Mouse (Mus musculus) embryonic facial prominence, embryonic 15.5 days (tissue): ENCODE measurements at regions not wholly inside any gene's neighbourhood (a gene's known extent, or its start where the extent isn't known, plus 50 kb on each side); places are given as distances from the start of the nearest gene placed in this dataset.

Source experiments
- ATAC-seq: fragments of 200-750 bp; cut with Nextera tagmentation; 2 replicates; pipeline ENCODE4 v1.8.0; 2017; ENCODE audit warnings: low read depth, moderate TSS enrichment; ENCODE audit not compliant: insufficient number of reproducible peaks, low FRiP score, low TSS enrichment
- H3K27ac ChIP-seq: fragments of 300-500 bp; sonication (generic); replicated peaks from 2 replicates; pipeline ENCODE4 v1.5.1; 2015; ENCODE audit warnings: mild to moderate bottlenecking, inconsistent platforms
- H3K27me3 ChIP-seq: fragments of 300-500 bp; sonication (generic); 2 replicates; pipeline ENCODE4 v1.6.1; 2015; ENCODE audit warnings: inconsistent platforms
- H3K36me3 ChIP-seq: fragments of 300-500 bp; sonication (generic); 2 replicates; pipeline ENCODE4 v1.6.1; 2015; ENCODE audit warnings: mild to moderate bottlenecking, inconsistent platforms
- H3K4me1 ChIP-seq: fragments of 300-500 bp; sonication (generic); 2 replicates; pipeline ENCODE4 v1.6.1; 2015; ENCODE audit warnings: inconsistent platforms
- H3K4me2 ChIP-seq: fragments of 300-500 bp; sonication (generic); replicated peaks from 2 replicates; pipeline ENCODE4 v1.6.1; 2015; ENCODE audit warnings: mild to moderate bottlenecking, inconsistent platforms
- H3K4me3 ChIP-seq: fragments of 300-500 bp; sonication (generic); replicated peaks from 2 replicates; pipeline ENCODE4 v1.5.1; 2015; ENCODE audit warnings: mild to moderate bottlenecking, inconsistent platforms
- H3K9ac ChIP-seq: fragments of 300-500 bp; sonication (generic); 2 replicates; pipeline ENCODE4 v1.6.1; 2015; ENCODE audit warnings: inconsistent platforms
- H3K9me3 ChIP-seq: fragments of 300-500 bp; sonication (generic); replicated peaks from 2 replicates; pipeline ENCODE4 v1.6.1; 2016; ENCODE audit warnings: inconsistent platforms
- WGBS: fragments of 180-500 bp; shearing (Covaris S2); methylation state at CpG from one replicate; pipeline ENCODE4 v1.1.7; 2015; 5-methylcytosine and 5-hydroxymethylcytosine counted together

DNA sequence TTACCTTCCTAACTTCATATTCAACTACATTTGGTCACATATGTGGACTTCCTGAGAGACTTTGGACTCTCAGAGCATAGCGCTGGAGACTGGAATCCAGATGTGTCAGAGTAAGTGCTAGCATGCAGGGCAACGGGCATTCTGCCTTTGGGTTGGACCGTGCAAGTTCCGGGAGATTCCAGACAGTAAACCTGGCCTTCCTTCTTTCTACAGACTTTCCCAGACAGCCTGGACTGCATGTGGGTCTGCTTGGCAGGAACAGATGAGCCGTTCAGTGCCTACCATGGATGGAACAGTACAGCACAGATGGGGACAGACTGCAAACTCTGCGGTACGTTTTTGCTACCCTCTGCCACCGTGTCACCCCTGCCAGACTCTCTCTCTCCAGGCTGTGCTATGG is 66.8 kb upstream of the Cnih3 start:
- Histone ChIP-seq H3K4me2 (0 out of 2 replicates have a peak overlapping the region, but pooled peaks have one; percentile 8), H3K4me3 (no peak overlapping the region), H3K9ac (no peak overlapping the region), H3K27me3 (no peaks in the 10 kb centered on the region), H3K9me3 (no peaks in the 10 kb centered on the region), H3K36me3 (no peaks in the 10 kb centered on the region), H3K27ac (peak overlapping the region; percentile 45), H3K4me1 (peaks cover 7% of the 10 kb centered on the region; the same call in 1 of the 2 replicates)
- 73% methylated on average over 8 of the region's 8 CpGs for WGBS
- peak; percentile 34; the same call in 1 of the 2 replicates for ATAC-seq

DNA sequence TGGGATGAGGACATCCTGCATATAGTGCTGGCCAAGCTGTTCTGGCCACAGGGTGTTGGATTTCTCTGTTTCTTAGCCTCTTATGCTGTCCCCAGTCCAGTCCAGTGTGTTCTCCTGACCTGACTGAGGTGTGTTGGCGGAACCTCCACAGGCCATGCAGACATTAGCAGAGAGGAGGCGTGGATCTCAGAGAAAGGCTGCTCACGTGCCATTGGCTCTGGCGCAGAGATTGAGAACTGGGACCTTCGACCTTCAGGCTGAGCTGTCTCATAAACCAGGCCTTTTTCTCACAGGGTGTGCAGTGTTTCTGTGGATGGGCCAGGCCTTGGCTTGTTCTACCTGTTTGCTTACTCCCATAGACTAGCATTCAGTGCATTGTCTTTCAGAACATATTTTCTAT is 66.3 kb upstream of the Cnih3 start:
- ATAC-seq: no peak
- no peak overlapping the region for H3K4me3 ChIP-seq
- no peaks in the 10 kb centered on the region for H3K9me3 ChIP-seq
- H3K36me3 ChIP-seq: no peaks in the 10 kb centered on the region
- no peak overlapping the region for H3K4me2 ChIP-seq
- H3K27ac ChIP-seq: peak overlapping the region; percentile 45
- whole genome bisulfite sequencing: 69% methylated on average over 5 of the region's 5 CpGs
- H3K9ac ChIP-seq: no peak overlapping the region
- peaks cover 7% of the 10 kb centered on the region; the same call in 1 of the 2 replicates for H3K4me1 ChIP-seq
- H3K27me3 ChIP-seq: no peaks in the 10 kb centered on the region

DNA sequence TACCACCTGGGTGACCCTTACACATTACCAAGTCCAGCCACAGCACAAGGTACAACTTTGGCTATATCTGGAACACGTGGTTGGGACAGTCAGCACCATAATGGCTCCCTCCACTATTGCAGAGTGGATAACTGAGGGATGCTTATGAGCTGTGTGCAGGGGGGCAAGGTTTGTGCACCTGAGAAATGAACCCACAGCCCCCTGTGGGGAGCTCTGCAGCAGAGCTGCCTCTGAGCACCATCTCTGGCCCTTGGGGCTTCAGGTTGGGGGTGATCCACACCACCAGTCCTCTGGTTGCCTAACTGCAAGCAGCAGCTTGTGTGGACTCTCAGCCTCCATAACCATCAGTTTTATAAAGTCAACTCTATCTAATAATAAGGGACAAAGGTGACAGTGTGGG is 65.3 kb upstream of the Cnih3 start:
- no peak for ATAC-seq
- no peak overlapping the region for H3K27ac ChIP-seq
- no peaks in the 10 kb centered on the region for H3K36me3 ChIP-seq

DNA sequence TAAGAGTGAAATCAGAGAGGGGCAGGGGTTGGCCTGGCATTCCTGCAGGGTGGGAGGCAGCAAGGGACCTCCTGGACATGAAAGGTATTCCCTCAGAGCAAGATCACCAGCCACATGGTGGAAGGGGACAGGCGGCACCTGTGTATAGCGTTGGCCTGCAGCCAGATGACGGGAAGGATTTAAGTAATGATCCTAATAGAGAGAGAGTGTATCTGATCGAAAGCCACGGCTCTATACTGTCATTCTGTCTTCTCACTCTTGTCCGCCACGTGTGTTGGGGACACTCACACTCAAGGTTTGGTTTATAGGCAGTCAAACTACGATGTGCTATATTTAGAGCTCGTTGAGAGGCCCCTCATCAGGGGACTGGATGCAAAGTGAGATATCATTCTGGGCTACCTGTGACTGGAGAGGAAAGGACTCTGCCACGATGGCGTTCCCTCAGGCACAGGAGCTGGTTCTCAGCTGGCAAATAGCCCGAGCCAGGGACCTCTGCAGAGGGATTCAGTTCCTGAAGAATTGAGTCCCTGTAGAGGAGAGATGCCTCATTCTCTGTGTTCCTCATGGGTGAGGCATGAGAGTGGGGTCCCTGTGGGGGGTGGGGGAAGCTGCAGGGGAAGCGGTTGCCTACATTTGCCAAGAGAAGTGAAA is 62.9 kb upstream of the Cnih3 start:
- Histone ChIP-seq H3K27ac (no peak overlapping the region), H3K4me2 (no peak overlapping the region), H3K4me1 (peaks cover 7% of the 10 kb centered on the region; the same call in 1 of the 2 replicates), H3K27me3 (no peaks in the 10 kb centered on the region), H3K9ac (no peak overlapping the region), H3K4me3 (no peak overlapping the region), H3K36me3 (no peaks in the 10 kb centered on the region), H3K9me3 (no peaks in the 10 kb centered on the region)
- WGBS: 53% methylated on average over 13 of the region's 13 CpGs
- no peak for ATAC-seq

More for the DNA sequence above, 65.3 kb upstream of the Cnih3 start:
- Histone ChIP-seq H3K9ac (no peak overlapping the region), H3K4me2 (no peak overlapping the region), H3K9me3 (no peaks in the 10 kb centered on the region), H3K27me3 (no peaks in the 10 kb centered on the region), H3K4me1 (peaks cover 7% of the 10 kb centered on the region; the same call in 1 of the 2 replicates), H3K4me3 (no peak overlapping the region)
- WGBS: 77% methylated on average over 1 of the region's 1 CpGs

DNA sequence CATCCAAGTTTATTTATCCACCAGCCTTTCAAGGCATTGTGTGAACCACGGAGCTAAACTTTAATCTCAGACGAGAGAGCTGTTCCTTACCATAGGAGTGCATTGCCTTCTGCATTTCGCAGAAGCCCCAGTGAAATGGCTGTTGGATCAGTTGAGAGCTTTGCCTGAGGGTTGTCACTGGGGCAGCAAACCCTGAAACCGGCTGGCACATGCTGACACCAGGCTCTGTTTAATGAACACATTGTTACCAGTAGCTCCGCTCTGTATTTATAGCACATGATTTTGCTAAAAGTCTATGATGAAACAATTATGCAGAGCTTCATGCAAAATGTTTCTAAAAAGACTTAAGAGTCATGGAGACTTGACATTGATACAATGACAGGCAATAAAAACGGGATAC is 61.2 kb upstream of the Cnih3 start:
- WGBS: 53% methylated on average over 6 of the region's 6 CpGs
- H3K27me3 ChIP-seq: no peaks in the 10 kb centered on the region
- ATAC-seq: no peak
- peaks cover under 1% of the 10 kb centered on the region; the same call in 1 of the 2 replicates for H3K4me1 ChIP-seq
- no peaks in the 10 kb centered on the region for H3K36me3 ChIP-seq
- no peak overlapping the region for H3K4me3 ChIP-seq
- H3K27ac ChIP-seq: no peak overlapping the region
- H3K9ac ChIP-seq: no peak overlapping the region
- H3K9me3 ChIP-seq: no peaks in the 10 kb centered on the region
- H3K4me2 ChIP-seq: no peak overlapping the region

DNA sequence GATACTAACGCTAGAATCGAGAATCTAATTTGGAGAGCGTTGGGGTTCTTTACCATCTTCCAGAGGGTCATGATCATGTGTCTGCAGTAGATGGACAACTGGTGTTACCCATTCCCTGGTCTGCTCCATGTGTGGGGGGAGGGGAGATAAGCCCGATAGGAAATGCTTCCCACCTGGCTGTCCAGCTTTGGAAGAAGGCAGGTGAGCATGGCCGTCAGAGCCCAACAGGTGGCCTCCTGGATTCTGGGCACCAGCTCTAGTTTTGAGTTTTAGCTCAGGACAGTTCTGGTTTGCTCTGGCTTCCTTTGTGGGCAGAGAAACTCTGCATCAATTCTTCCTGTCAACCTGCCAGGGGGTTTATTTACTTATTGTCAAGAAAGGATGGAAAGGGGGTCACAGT is 60.5 kb upstream of the Cnih3 start:
- H3K4me1 ChIP-seq: no peaks in the 10 kb centered on the region
- no peaks in the 10 kb centered on the region for H3K36me3 ChIP-seq
- H3K9me3 ChIP-seq: no peaks in the 10 kb centered on the region
- H3K27ac ChIP-seq: no peak overlapping the region
- WGBS: 85% methylated on average over 5 of the region's 5 CpGs
- ATAC-seq: no peak
- no peak overlapping the region for H3K4me3 ChIP-seq
- no peak overlapping the region for H3K4me2 ChIP-seq
- H3K9ac ChIP-seq: no peak overlapping the region
- no peaks in the 10 kb centered on the region for H3K27me3 ChIP-seq

DNA sequence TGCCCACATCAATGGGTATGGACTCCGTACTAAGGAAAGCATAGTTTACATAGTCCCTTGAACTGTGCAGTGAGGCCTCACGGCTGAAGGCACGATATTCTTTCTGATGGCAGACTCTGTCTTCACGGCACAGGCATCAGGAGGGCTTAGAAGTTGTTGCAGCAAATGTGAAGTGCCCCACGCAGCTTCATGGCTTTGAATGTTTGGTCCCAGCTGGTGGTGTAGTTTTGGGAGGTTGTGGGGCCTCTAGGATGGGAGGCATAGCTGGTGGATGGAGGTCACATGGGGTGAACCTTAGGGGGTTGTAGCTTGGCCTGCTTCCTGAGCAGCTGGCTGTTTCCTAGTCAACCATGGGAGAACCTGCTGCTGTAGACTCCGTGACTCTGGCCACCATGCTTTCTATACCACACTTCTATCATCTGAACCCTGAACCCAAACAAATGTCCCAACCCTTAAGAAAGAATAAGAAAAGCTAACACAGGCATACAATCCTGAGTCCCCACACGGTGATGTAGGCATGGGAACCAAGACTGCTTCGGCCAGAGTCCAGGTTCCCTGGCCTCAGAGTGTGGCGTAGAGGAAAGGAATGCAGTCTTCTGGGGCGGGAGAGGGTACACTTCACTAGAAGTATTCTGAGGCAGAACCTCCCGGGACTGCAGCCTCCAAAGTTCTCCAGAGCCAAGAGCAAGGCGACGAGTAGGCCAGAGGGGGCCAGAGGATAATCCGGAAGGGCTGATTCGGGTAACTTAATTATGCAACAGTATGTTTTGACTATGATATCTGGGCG is 59.2 kb upstream of the Cnih3 start:
- Histone ChIP-seq H3K4me3 (no peak overlapping the region), H3K36me3 (no peaks in the 10 kb centered on the region), H3K27ac (no peak overlapping the region), H3K9ac (no peak overlapping the region), H3K9me3 (no peaks in the 10 kb centered on the region), H3K27me3 (no peaks in the 10 kb centered on the region), H3K4me2 (no peak overlapping the region), H3K4me1 (no peaks in the 10 kb centered on the region)
- WGBS: 83% methylated on average over 16 of the region's 16 CpGs
- no peak for ATAC-seq

DNA sequence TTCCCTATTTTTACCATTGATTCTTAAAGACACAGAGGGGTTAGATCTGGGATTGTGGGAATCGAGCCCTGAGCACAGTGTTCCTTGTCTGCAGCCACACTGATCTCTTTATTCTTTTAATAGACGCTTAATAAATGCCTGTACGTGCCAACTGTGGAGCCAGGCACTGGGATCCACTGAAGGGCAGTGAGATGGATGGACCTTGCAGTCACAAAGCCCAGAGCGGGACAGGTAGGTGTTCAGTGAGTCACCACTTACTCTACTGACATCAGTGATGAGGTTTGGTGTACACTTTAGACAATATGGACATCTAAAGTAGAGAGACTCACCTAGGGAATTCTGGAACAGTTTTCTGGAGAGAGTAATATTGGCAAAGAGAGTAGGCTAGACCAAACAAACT is 56.8 kb upstream of the Cnih3 start:
- no peak for ATAC-seq
- WGBS: 85% methylated on average over 4 of the region's 4 CpGs
- no peaks in the 10 kb centered on the region for H3K27me3 ChIP-seq
- H3K4me2 ChIP-seq: no peak overlapping the region
- no peaks in the 10 kb centered on the region for H3K36me3 ChIP-seq
- H3K4me3 ChIP-seq: no peak overlapping the region
- H3K27ac ChIP-seq: no peak overlapping the region
- H3K9me3 ChIP-seq: no peaks in the 10 kb centered on the region
- H3K4me1 ChIP-seq: no peaks in the 10 kb centered on the region
- no peak overlapping the region for H3K9ac ChIP-seq

DNA sequence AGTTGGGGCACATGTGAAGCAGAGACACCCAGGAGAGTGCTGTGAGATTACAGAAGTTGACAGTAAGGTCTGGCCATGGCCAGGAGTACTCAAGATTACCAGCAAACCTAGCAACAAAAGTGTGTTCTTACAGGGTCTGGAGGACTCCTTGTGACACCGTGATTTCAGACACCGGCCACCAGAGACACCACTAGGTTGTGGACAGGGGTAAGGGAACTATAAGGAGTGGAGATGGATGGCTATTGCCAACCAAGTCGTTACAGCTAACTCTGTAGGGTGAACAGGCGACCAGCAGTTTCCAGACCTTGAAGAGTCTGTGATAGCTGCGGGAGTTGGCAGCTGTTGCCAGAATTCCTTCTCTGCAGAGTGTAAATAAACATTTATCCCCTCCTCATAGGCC is 54.4 kb upstream of the Cnih3 start:
- no peak for ATAC-seq
- no peak overlapping the region for H3K27ac ChIP-seq
- H3K9me3 ChIP-seq: no peaks in the 10 kb centered on the region
- no peak overlapping the region for H3K4me3 ChIP-seq
- H3K36me3 ChIP-seq: no peaks in the 10 kb centered on the region
- 66% methylated on average over 5 of the region's 5 CpGs for WGBS
- H3K4me1 ChIP-seq: no peaks in the 10 kb centered on the region
- H3K27me3 ChIP-seq: no peaks in the 10 kb centered on the region
- H3K9ac ChIP-seq: no peak overlapping the region
- no peak overlapping the region for H3K4me2 ChIP-seq

DNA sequence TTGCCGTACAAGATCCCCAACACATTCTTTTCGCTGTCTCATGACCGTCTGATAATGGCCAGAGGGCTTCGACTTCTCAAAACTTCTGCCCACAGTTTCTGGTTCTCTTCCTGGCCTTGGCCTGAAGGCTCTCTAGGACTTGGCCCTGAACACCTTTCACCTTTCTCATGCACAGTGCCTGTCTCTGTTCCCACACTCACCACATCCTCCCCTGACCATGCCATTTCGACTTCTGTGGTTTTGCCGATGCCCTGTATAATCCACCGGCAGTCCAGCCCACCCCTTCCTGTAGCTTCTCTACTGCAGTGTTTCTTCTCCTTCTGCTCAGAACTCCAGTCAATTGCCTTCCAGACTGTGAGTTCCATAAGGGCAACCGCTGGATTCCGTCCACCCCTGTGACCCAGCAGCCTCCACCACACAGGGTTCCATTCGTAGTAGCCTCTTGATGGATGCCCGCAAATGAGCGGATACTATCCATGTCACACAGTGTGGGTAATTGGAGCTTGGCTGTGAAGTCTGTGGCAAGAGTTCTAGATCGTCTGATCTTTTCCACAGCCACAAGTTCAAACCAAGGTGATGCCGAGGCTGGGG is 53.3 kb upstream of the Cnih3 start:
- no peak overlapping the region for H3K4me2 ChIP-seq
- no peak overlapping the region for H3K4me3 ChIP-seq
- no peaks in the 10 kb centered on the region for H3K27me3 ChIP-seq
- no peak overlapping the region for H3K9ac ChIP-seq
- H3K4me1 ChIP-seq: no peaks in the 10 kb centered on the region
- no peaks in the 10 kb centered on the region for H3K9me3 ChIP-seq
- ATAC-seq: no peak
- no peak overlapping the region for H3K27ac ChIP-seq
- H3K36me3 ChIP-seq: no peaks in the 10 kb centered on the region
- 80% methylated on average over 14 of the region's 14 CpGs for WGBS

DNA sequence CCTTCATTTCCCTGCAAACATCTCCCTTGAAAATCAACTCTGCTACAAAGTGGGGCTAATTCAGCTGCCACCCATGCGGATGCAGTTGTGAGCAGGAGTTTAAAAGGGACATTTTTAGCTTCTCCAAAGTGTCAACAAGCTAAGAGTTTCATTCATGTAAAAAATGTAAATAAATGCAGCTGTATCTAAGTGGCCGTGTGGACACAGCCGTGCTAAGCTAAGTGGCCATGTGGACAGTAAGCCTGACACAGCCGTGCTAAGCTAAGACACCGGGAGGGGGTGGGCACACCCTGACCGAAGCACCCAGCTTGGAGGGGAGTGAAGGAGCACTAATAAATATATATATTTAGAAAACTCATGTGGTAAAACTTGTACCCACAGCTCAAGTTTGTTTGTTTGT is 52.6 kb upstream of the Cnih3 start:
- Histone ChIP-seq H3K4me2 (no peak overlapping the region), H3K9me3 (no peaks in the 10 kb centered on the region), H3K9ac (no peak overlapping the region), H3K27me3 (no peaks in the 10 kb centered on the region), H3K4me1 (no peaks in the 10 kb centered on the region), H3K36me3 (no peaks in the 10 kb centered on the region), H3K4me3 (no peak overlapping the region), H3K27ac (no peak overlapping the region)
- no peak for ATAC-seq
- WGBS: 78% methylated on average over 6 of the region's 6 CpGs
